Mouse (Mus musculus) ES-E14 (cell line): ENCODE results near the gene Gper1. TPM values are rescaled to one million over a fixed set of nuclear protein-coding genes. Genes with fewer than 3 reads are reported as not detected.
A peak's percentile ranks its signal among the peaks of the same experiment; 100 is the strongest.

ENCODE experiments used
- DNase-seq: peaks from one replicate; pipeline ENCODE4 v3.0.0-alpha.2; 2013; ENCODE audit warnings: low read depth, low spot score
- H3K27ac ChIP-seq: 2 replicates; pipeline ENCODE4 v1.5.1; 2012; ENCODE audit warnings: low read depth, mild to moderate bottlenecking, low read length, moderate library complexity, mixed read lengths; ENCODE audit not compliant: poor library complexity, insufficient read depth, severe bottlenecking
- H3K36me3 ChIP-seq: 2 replicates; pipeline ENCODE4 v1.6.1; 2012; ENCODE audit warnings: mild to moderate bottlenecking, low read length, moderate library complexity, mixed read lengths; ENCODE audit not compliant: control insufficient read depth, poor library complexity, insufficient read depth, severe bottlenecking
- H3K4me1 ChIP-seq, 2 experiments: fragments of 150-350 bp in 1 of 2; sonication (generic) in 1 of 2; 2 replicates each; pipeline ENCODE4 v1.6.1; 2012; ENCODE audit warnings: low read length in 2 of 2, mild to moderate bottlenecking in 1 of 2, mixed read lengths in 1 of 2; ENCODE audit not compliant: control insufficient read depth in 2 of 2, insufficient read depth in 2 of 2, poor library complexity in 1 of 2
- H3K4me3 ChIP-seq, 2 experiments: fragments of 150-350 bp in 1 of 2; sonication (generic) in 1 of 2; 2 replicates each; pipeline ENCODE4 v1.5.1; 2012; ENCODE audit warnings: low read length in 2 of 2, low read depth in 1 of 2, mild to moderate bottlenecking in 1 of 2, mixed read lengths in 1 of 2; ENCODE audit not compliant: insufficient read depth in 1 of 2, poor library complexity in 1 of 2, severe bottlenecking in 1 of 2
- H3K9ac ChIP-seq: 2 replicates; pipeline ENCODE4 v1.6.1; 2012; ENCODE audit warnings: low read depth, mild to moderate bottlenecking, low read length, mixed read lengths; ENCODE audit not compliant: poor library complexity, insufficient read depth, severe bottlenecking
- H3K9me3 ChIP-seq: fragments of 150-350 bp; sonication (generic); 2 replicates; pipeline ENCODE4 v1.6.1; 2012; ENCODE audit warnings: low read depth, mild to moderate bottlenecking, low read length; ENCODE audit not compliant: control insufficient read depth, insufficient read depth
- CHD2 ChIP-seq: IDR thresholded peaks from 2 replicates; pipeline ENCODE4 v1.6.1; 2014; ENCODE audit warnings: mild to moderate bottlenecking, low read depth, low read length, inconsistent platforms
- HCFC1 ChIP-seq: IDR thresholded peaks from 2 replicates; pipeline ENCODE4 v1.6.1; 2012; ENCODE audit warnings: low read length, inconsistent platforms, borderline replicate concordance; ENCODE audit not compliant: insufficient read depth
- MAFK ChIP-seq: IDR thresholded peaks from 2 replicates; pipeline ENCODE4 v1.6.1; 2014; ENCODE audit warnings: mild to moderate bottlenecking, low read depth, low read length, inconsistent platforms; ENCODE audit not compliant: insufficient read depth
- ZC3H11A ChIP-seq: IDR thresholded peaks from 2 replicates; pipeline ENCODE4 v1.6.1; 2012; ENCODE audit warnings: low read depth, mild to moderate bottlenecking, inconsistent platforms, low read length, borderline replicate concordance
- ZNF384 ChIP-seq: IDR thresholded peaks from 2 replicates; pipeline ENCODE4 v1.6.1; 2012; ENCODE audit warnings: low read depth, low read length, inconsistent platforms
- in situ Hi-C, 2 experiments: fragments of 600-800 bp; cut with MboI; formaldehyde crosslinking; loops; one replicate each; pipeline ENCODE4 v1.15.1; 2025; ENCODE audit warnings: low sequenced_read_pairs in 2 of 2, inconsistent platforms in 1 of 2; ENCODE audit not compliant: unreplicated experiment in 2 of 2
- total RNA-seq: library from RNA; depleted of rRNA; stranded (reverse); fragments of 300-350 nt; gene quantifications from 2 replicates; pipeline ENCODE4 v1.2.3, GENCODE M21; 2012

The Gper1 gene
- total RNA-seq, 1 experiment = 0.27 TPM

DNA sequence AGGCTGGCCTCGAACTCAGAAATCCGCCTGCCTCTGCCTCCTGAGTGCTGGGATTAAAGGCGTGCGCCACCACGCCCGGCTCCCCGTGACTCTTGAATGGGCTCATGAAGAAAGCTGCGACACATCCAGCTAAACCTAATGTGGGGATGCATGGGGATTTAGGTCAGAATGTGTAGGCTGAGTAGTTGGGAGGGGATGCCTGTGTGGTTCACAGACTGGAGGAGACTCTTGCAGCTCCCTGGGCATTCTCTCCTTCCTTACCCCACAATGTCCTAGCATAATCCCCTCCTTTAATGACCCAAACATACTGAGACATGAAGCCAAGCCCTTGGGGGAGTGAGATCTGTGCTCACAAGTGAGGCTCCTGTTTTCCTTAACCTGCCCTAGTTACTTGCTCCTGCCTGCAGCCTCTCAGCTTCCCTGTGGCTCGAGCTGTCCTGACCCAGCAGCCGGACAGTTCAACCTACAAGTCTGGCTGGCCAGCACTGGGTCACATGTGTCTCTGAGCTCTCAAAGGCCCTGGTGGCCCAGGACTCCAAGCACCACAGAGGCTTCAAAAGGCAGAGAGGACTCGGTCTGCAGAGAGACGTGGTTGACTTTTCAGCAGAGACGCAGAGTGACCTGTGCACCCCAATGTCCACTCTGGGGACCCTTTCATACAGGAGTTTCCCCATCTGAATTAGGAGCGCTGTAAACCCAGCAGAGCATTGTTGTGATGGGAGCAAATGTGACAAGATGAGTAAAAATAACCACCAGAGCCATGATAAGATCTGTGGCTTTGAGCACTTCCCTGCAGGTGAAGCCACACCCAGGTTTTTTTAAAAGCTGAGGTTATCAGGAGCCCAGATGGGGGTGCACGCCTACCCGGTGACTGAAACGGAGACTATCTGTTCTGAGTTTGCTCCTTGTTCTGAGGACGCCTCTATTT is 41.1 kb upstream of the Gper1 start:
- no peak overlapping the region for H3K27ac ChIP-seq
- H3K9ac ChIP-seq = no peak overlapping the region

GRCm38 (mm10) chr5:139382760-139383159 is 40.2 kb upstream of the Gper1 start:
- Histone ChIP-seq H3K36me3 (peaks cover 2% of the 10 kb centered on the region; the same call in 1 of the 2 replicates), H3K9ac (no peak overlapping the region; the same call in 1 of the 2 replicates), H3K4me3 (no peak overlapping the region), H3K9me3 (no peaks in the 10 kb centered on the region), H3K27ac (no peak overlapping the region), H3K4me1 (peaks cover 14 to 25% of the 10 kb centered on the region in 2 experiments; a peak in 3 of 4 replicates)
- DNase-seq = no peak
- TF ChIP-seq HCFC1 (no peak), CHD2 (no peak), ZNF384 (no peak), MAFK (no peak), ZC3H11A (no peak)
- in situ Hi-C loops = no loop called here

More for the DNA sequence above, 41.1 kb upstream of the Gper1 start:
- no peak for TF ChIP-seq HCFC1
- TF ChIP-seq CHD2 = no peak
- no peak for TF ChIP-seq ZC3H11A
- no peak for TF ChIP-seq MAFK
- TF ChIP-seq ZNF384 = peak; percentile 42; the same call in 1 of the 2 replicates
- Histone ChIP-seq H3K9me3 (no peaks in the 10 kb centered on the region), H3K4me3 (no peak overlapping the region), H3K4me1 (peaks cover 14 to 27% of the 10 kb centered on the region in 2 experiments; a peak in 3 of 4 replicates), H3K36me3 (peaks cover 2% of the 10 kb centered on the region; the same call in 1 of the 2 replicates)
- DNase-seq = no peak
- in situ Hi-C loops = no loop called here

- in situ Hi-C loops = no loop called here
- Histone ChIP-seq H3K36me3 (peaks cover 2% of the 10 kb centered on the region; the same call in 1 of the 2 replicates), H3K9me3 (no peaks in the 10 kb centered on the region), H3K4me1 (peaks cover 14 to 25% of the 10 kb centered on the region in 2 experiments; a peak in 3 of 4 replicates), H3K27ac (no peak overlapping the region), H3K9ac (no peak overlapping the region), H3K4me3 (no peak overlapping the region)
- DNase-seq = no peak
- TF ChIP-seq ZNF384 (no peak), ZC3H11A (no peak), CHD2 (no peak), MAFK (no peak), HCFC1 (no peak)
These were observed 39.7 kb upstream of the Gper1 start for GRCm38 (mm10) chr5:139383234-139383633.

DNA sequence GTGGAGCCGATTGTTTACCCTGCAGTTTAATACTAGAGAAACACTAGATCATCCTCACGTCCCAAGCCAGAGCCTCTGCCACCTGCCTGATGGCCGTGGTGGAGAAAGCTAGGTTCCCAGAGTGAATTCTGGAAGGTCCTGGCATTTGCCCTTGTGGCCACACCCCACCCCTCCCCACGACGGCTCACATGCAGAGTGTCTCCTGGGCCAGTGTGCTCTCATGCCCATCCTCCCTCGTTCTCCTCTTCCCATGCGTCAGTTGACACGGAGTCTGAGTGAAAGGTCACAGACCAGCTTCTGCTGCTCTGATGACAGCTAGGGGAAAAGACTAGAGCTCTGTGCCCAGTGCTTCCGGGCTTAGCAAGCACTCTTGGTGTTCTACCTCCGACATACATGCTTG is 38.4 kb upstream of the Gper1 start:
- no peak overlapping the region for H3K4me3 ChIP-seq
- TF ChIP-seq MAFK (no peak), ZNF384 (no peak), CHD2 (no peak), HCFC1 (no peak), ZC3H11A (no peak)
- H3K27ac ChIP-seq = no peak overlapping the region
- H3K36me3 ChIP-seq = peaks cover 2% of the 10 kb centered on the region; the same call in 1 of the 2 replicates
- in situ Hi-C loops = no loop called here
- no peak for DNase-seq
- no peaks in the 10 kb centered on the region for H3K9me3 ChIP-seq
- H3K9ac ChIP-seq = no peak overlapping the region
- peaks cover 13 to 20% of the 10 kb centered on the region in 2 experiments; a peak in 3 of 4 replicates for H3K4me1 ChIP-seq
